Mouse (Mus musculus): ENCODE measurements around the gene Tnrc6c.

The Tnrc6c gene

DNA sequence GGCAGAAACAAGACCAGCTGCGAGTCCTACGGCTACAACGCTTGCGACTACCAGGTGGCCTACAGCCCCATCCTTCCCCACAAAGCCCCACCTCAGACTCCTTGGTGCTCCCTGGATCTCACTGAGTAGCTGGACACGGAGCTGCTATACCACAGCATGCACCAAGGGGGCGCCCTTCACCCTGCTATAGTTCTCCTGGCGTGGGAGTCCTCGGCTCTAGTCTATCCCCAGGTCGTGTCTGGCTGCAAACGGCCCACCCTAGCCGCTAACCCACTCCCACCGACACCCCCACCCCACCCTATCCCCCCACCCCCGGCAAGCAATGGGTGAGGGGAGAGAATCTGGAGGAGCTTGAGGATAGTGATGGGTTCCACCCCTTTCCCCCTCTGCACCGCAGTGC, 136.2 kb downstream of the Tnrc6c start:
- no peak for DNase-seq (ENCODE audit: low read depth, low spot score)

DNA sequence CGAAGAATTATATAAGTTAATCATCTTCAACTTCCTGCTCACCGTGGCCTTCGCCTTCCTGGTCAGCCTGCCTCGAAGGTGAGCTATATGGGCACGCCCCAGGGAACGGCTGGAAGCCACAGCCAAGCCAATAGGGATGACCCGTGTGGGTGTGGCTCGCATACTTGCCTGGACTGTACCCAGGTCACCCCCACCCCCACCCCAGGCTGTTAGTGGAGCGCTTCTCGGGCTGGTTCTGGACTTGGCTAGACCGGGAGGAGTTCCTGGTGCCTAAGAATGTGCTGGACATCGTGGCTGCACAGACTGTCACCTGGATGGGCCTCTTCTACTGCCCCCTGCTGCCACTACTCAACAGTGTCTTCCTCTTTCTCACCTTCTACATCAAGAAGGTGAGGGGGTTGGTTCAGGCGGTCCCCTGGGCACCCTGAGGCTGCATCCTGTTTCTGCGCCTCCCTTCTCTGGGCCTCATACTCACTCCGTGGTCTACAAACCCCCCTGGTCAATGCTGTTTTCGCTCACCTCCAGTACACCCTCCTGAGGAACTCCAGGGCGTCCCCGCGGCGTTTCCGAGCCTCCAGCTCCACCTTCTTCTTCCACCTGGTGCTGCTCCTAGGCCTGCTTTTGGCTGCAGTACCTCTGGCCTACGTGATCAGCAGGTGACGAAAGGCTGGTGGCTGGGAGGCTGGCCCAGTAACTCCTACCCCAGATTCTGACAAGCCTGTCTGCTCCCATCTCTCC, 136.8 kb downstream of the Tnrc6c start:
- no peak for DNase-seq (ENCODE audit: low read depth, low spot score)

DNA sequence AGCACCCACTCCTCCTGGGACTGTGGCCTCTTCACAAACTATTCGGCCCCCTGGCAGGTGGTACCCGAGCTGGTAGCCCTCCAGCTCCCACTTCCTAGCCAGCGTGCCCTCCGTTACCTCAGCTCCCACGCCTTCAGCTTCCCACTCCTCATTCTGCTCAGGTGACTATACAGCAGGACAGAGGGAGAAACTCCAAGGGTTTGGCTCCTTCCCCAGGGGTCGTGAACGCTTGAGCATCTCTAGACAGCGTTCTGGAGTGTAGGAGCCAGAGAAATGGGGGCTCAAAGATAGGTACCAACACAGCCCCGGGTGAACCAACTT, 137.3 kb downstream of the Tnrc6c start:
- DNase-seq (ENCODE audit: low read depth, low spot score), result no peak

DNA sequence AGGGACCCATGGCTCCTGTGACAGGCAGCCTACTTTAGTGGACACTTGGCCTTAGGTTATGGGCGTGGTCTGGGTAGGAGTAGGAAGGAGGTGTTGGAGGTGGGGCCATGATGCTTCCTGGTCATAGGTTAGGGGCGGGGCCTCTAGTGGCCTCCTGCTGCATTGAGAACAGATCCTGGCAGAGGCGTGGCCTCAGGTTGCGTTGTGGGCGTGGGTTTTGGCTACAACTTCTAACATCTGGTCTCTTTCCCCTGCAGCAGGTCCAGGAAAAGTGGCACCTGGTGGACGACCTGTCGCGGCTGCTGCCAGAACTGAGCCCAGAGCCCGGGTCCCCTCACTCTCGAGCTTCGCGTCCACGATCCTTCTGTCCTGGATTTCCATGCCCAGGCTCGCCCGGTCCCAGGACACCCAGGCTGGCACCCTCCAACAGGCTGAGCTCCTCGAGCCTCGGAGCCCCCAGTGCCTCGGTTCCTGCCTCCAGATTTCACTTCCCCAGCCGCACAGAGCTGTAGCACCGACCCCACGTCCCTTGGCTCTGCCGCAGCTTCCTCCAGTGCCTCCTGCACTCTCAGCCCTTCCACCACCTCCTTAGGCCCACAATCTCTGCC, 138.3 kb downstream of the Tnrc6c start:
- peak; percentile 89 for DNase-seq (ENCODE audit: low read depth, low spot score)

DNA sequence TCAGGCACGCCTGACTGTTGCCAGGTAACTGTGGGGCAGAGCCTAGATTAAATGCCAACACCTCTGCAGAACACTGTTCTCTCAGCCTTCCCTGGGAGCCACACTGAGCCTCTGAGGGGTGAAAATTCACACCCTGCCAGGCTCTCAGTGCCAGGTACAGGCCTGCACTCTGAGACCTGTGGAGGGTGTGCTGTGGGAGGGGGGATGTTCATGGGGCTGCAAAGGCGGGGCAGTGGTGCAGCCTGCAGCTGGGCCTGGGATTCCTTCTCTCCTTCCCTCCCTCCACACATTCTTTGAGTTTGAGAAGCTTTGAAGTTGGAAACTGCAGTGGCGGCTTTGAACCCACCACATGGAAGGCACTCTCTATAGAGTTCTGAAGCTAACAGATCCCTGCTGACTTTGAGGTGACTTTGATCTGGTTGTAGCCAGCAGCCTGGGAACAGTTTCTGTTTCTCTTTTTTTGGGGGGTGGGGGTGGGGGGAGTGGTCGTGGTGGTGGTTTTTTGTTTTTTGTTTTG, 140.0 kb downstream of the Tnrc6c start:
- DNase-seq (ENCODE audit: low read depth, low spot score), result no peak

DNA sequence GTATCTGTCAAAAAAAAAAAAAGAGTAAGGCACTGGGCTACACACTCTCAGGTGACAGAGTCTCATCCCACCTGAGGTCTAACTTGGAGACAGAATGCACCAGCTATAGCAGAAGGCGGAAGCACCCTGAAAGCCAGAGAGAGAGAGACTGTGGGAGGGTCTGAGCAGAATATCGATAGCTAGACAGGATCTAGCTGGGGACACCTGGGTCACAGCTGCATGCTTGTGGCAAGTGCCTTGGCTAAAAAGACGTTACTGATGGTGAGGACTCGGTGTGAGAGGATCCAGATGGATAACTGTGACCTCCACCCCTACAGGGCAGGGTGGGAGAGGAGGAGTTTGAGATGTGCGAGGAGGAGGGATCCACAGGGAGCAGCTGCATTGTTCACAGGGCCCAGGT, 142.9 kb downstream of the Tnrc6c start:
- DNase-seq (ENCODE audit: low read depth, low spot score), result no peak

DNA sequence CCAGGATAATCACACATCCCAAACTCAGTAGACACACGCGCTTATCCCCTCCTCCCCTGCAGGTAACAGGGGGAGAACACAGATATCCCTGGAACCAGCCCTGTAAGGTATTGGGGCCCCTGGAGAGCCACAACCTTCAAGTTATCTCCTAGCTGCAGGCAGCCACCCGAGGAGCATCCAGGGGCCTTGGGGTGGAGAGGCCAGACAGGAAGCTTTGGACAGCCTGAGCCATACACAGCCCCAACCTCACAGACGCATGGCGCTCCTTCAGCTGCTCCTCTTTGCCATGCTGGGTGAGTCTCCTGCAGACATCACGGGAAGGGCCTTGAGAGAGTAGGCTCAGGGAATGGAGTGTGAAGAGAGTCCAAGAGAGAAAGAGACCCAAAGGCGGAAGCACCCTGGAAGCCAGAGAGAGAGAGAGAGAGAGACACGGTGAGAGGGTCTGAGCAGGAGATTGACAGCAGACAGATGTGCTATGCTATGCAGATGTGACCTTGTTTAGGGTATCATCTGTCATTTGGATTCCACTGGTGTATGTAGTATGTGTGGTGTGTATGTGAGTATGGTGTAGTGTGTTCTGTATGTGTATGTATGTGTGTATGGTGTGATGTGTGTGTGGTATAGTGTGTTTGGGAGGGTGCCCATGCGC, 143.5 kb downstream of the Tnrc6c start, which contains the start of gene 6030468B19Rik:
TSS of gene 6030468B19Rik (plus strand) at position 150 of the 649 bp plus-strand sequence.
- no peak for DNase-seq (ENCODE audit: low read depth, low spot score)

DNA sequence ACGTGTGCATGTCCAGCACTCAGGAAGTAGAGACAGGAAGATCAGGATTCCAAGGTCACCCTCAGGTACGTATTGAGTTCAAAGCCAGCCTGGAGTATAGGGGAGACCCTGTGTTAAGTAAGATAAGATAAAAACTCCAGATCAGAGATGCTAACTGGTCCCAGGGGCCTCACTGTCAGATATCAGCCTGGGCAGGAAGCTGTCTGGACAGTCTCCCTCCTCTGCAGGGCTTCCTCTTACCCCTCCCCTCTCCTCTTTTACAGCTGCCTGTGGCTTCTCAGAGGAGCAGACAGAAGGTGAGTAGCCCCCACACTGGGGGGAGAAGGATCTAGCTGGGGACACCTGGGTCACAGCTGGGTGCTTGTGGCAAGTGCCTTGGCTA, 144.1 kb downstream of the Tnrc6c start:
- DNase-seq (ENCODE audit: low read depth, low spot score), result no peak

DNA sequence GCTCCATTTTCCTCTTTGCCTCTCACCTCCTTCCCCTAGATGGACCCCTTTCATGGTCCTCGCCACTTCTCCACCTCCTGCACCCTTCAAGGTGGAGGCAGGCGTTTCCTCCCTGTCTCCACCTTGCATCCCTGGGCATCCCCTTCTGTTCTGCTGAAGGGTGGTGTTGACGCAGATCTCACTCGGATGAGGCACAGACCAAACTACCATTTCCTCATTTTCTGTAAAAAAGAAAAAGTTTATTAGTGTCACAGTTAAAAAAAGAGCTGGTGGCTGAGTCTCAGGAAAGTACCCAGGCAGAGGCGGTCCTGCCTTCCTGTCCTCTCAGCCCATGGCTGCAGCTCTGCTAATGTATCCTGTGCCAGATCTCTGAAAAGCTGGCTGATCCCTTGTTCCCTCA, 145.1 kb downstream of the Tnrc6c start:
- DNase-seq (ENCODE audit: low read depth, low spot score), result no peak

DNA sequence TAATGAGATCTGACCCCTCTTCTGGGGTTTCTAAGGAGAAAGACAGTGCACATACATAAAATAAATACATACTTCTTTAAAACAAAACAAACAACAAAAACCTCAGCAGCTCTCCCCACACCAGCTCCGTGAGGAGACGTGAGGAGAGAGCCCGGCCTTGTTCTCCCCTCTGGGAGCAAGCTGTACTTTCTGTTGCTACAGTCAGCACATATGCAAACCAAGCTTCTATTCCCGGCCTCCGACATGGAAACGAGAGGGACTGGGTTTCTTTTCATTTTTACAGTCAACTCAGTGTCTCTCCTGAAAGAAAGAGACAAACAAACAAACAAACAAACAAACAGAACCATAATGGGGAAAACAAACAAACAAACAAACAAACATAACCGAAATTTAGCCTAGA, 145.9 kb downstream of the Tnrc6c start:
- no peak for DNase-seq (ENCODE audit: low read depth, low spot score)

DNA sequence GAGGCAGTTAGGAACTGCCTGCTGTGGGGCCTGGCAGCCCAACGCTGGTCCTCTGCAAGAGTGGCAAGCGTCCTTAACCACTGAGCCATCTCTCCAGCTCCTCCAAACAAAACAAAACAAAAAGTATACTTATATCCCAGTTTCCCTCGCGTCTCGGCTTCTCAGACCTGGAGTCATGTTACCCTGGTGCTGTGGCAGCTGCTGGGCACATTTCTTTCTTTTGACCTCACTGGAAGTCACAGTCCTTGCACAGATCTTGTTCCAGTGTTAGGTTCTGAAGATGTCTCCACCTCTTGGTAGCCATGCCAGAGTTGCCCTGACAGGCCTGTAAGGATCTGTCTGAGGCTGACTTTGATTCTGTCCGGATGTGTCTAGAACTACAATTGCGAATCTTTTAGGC, 147.6 kb downstream of the Tnrc6c start:
- DNase-seq (ENCODE audit: low read depth, low spot score), result no peak

DNA sequence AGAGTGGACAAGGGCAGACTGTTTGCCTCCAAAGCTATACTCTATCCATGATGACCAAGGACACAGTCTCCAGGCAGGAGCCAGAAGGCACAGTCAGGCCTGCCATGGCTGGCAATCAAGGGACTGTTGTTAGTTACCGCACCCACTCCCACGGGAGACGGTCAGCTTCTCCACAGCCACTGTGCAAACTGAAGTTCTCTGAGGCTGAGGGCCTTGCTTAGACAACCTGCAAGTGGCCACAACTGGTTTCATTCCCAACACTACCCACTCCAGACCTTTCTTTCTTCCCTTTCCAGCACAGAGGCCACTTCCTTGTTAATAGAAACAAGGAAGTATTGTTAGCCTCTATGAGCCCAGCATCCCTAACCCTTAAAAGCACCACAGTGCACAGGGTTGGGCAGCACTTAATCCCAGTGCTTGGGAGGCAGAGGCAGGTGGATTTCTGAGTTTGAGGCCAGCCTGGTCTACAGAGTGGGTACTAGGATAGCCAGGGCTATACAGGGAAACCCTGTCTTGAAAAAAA, 149.1 kb downstream of the Tnrc6c start:
- DNase-seq (ENCODE audit: low read depth, low spot score), result no peak

DNA sequence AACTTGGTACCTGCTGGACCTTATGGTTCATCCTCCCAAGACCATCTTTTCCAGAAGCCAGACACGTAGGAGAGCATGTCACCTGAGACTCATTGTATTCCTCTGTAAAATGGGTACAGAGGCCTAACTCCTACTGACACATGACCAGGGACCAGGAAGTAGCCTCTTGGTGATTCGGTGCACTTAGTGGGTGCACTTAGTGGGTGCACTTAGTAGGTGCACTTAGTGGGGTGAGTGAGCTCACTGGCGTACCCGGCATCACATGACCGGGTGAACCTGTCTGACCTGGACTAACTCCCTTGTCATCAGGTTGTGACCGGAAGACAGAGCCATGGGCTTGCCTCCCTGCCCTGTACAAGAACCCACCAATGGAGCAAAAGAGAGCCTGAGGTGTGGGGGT, 152.7 kb downstream of the Tnrc6c start:
- no peak for DNase-seq (ENCODE audit: low read depth, low spot score)

DNA sequence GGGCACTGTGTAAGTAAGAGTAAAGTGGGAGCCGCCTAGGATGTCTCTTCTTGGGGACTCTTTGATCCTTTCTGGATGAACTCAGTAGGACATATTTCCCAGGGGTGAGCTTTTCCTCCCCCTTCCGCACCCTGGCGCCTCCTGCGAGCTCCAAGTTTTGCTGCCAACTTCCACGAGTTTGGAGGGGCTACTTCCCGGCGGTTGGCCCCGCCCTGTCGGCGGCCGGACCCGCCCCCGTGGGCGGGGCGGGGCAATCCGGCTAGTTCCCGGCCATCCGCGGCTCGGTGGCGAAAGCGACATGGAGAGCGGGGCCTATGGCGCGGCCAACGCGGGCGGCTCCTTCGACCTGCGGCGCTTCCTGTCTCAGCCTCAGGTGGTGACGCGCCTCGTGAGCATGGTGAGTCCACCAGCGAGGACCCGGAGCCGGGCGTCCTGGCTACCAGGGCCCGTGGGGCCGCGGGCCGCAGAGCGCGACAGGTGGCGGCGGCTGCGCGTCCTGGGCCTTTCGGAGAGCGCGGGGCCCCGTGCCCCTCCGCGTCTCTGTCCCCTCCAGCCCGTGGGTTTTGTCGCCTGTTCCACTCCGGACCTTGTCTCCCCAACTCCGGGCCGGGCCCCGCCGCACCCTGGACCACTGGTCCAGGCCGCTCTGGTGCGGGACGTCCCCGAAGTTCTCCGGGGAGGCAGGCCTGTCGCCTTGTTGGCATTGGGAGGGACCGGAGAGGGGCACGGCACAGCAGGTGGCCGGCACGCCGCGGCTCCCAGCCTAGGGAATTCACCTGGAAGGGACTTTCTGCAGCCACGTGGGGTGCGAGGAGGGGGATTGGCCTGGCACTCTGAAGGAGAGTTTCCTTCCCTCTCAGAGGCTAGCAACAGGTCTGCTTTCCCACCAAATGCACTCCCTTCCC, 155.6 kb downstream of the Tnrc6c start, which contains the start of the genes Gm20708 and Syngr2:
TSS of gene Gm20708 (plus strand) at position 262 of the 905 bp plus-strand sequence.
TSS of gene Syngr2 (plus strand) at position 262 of the 905 bp plus-strand sequence.
- DNase-seq (ENCODE audit: low read depth, low spot score), result no peak

DNA sequence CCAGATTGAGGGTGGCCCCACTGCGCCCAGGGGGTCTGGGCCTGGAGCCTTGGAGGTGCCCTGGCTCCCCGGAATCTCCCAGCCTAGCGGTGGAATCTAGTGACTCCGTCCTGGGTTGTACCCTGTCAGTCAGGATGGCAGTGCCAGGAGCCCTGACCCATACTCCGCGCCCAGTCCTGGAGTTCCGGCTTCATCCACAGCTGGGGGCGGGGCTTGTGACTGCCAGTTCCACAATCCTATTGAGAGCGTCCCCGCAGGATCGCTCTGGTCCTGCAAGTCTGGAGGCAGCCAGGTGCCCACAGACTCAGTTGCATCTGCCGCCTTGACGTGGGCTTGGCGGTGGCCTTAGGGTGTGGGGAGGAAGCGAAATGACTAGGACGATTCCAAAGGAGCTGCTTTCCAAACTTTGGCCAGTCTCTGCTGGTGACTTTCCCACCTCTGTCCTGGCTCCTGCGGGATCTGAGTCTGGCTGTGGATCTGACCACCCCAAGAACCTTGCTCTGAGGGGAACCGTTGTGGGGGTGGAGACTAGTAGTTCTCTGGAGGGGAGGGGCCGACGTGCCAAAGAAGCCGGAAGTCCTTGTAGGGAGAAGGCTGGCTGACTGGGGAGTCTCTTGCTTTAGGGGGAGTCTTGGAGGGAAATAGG, 156.4 kb downstream of the Tnrc6c start:
- no peak for DNase-seq (ENCODE audit: low read depth, low spot score)

Data from WW6 (cell line).